Mouse (Mus musculus) cerebellum, adult 18-20 months (tissue): ENCODE data around the gene Ptn.
A peak's percentile ranks its signal among the peaks of the same experiment; 100 is the strongest.

Source experiments
- DNase-seq, 2 experiments: peaks; one replicate each; pipeline ENCODE4 v3.0.0; 2021

Ptn gene

GRCm38 (mm10) chr6:36812666-36813515, 2.9 kb upstream of the Ptn start:
- DNase-seq = no peak

- DNase-seq = no peak
These were observed 428 bp upstream of the Ptn start for GRCm38 (mm10) chr6:36810448-36810847.

- DNase-seq = peak; percentile 67 to 69
These were observed 701 bp downstream of the Ptn start for GRCm38 (mm10) chr6:36809311-36809726.

- DNase-seq = no peak
These were observed 1.5 kb downstream of the Ptn start for GRCm38 (mm10) chr6:36808306-36809058.

GRCm38 (mm10) chr6:36806906-36807305, 3.1 kb downstream of the Ptn start:
- no peak for DNase-seq

- no peak for DNase-seq
These were observed 9.6 kb downstream of the Ptn start for GRCm38 (mm10) chr6:36800309-36800946.

- DNase-seq = no peak
These were observed 12.9 kb downstream of the Ptn start for GRCm38 (mm10) chr6:36797066-36797655.

- no peak for DNase-seq
These were observed 15.5 kb downstream of the Ptn start for GRCm38 (mm10) chr6:36794535-36794934.

- DNase-seq = peak; percentile 49 to 57
These were observed 16.2 kb downstream of the Ptn start for GRCm38 (mm10) chr6:36793775-36794174.

GRCm38 (mm10) chr6:36789261-36789660, 20.8 kb downstream of the Ptn start:
- DNase-seq = no peak

GRCm38 (mm10) chr6:36788576-36789191, 21.3 kb downstream of the Ptn start:
- DNase-seq = no peak

GRCm38 (mm10) chr6:36784682-36785208, 25.3 kb downstream of the Ptn start:
- DNase-seq = no peak

GRCm38 (mm10) chr6:36782481-36782880, 27.5 kb downstream of the Ptn start:
- no peak for DNase-seq

GRCm38 (mm10) chr6:36777567-36778337, 32.3 kb downstream of the Ptn start:
- no peak for DNase-seq

GRCm38 (mm10) chr6:36777039-36777438, 33.0 kb downstream of the Ptn start:
- DNase-seq = no peak

- no peak for DNase-seq
These were observed 34.2 kb downstream of the Ptn start for GRCm38 (mm10) chr6:36775647-36776360.

GRCm38 (mm10) chr6:36772541-36772940, 37.5 kb downstream of the Ptn start:
- no peak for DNase-seq

- no peak for DNase-seq
These were observed 41.0 kb downstream of the Ptn start for GRCm38 (mm10) chr6:36769012-36769411.

GRCm38 (mm10) chr6:36766941-36767340, 43.1 kb downstream of the Ptn start:
- no peak for DNase-seq

GRCm38 (mm10) chr6:36755001-36755885, 54.8 kb downstream of the Ptn start:
- no peak for DNase-seq
